Mouse (Mus musculus) MEL (cell line): ENCODE results near the gene Galns. TPM values are rescaled to one million over a fixed set of nuclear protein-coding genes. Genes with fewer than 3 reads are reported as not detected.

Experiments
- DNase-seq: peaks from one replicate; pipeline ENCODE4 v3.0.0; 2011; ENCODE audit warnings: low read depth, low spot score
- H3K27ac ChIP-seq: 2 replicates; pipeline ENCODE4 v1.5.1; 2012; ENCODE audit warnings: low read depth, mild to moderate bottlenecking, control low read depth, low read length, moderate library complexity; ENCODE audit not compliant: control insufficient read depth
- H3K27me3 ChIP-seq, 2 experiments: fragments of 150-350 bp in 1 of 2; sonication (generic) in 1 of 2; 2 replicates each; pipeline ENCODE4 v1.6.1; 2012; ENCODE audit warnings: low read length in 2 of 2, mild to moderate bottlenecking in 2 of 2, improper control_type of control experiment in 1 of 2, moderate library complexity in 1 of 2; ENCODE audit not compliant: insufficient read depth in 2 of 2, control insufficient read depth in 1 of 2
- H3K36me3 ChIP-seq, 2 experiments: 2 replicates each; pipeline ENCODE4 v1.6.1; 2012 to 2014; ENCODE audit warnings: low read length in 2 of 2, improper control_type of control experiment in 1 of 2, inconsistent platforms in 1 of 2, mild to moderate bottlenecking in 1 of 2; ENCODE audit not compliant: insufficient read depth in 2 of 2, control insufficient read depth in 1 of 2
- H3K4me1 ChIP-seq, 2 experiments: fragments of 150-350 bp in 1 of 2; sonication (generic) in 1 of 2; 2 replicates each; pipeline ENCODE4 v1.6.1; 2012; ENCODE audit warnings: low read length in 2 of 2, improper control_type of control experiment in 1 of 2, mild to moderate bottlenecking in 1 of 2; ENCODE audit not compliant: insufficient read depth in 2 of 2, control insufficient read depth in 1 of 2
- H3K4me3 ChIP-seq, 2 experiments: fragments of 150-350 bp in 1 of 2; sonication (generic) in 1 of 2; 2 replicates each; pipeline ENCODE4 v1.5.1; 2012; ENCODE audit warnings: low read depth in 2 of 2, low read length in 2 of 2, mild to moderate bottlenecking in 2 of 2, moderate library complexity in 2 of 2, control low read depth in 1 of 2, improper control_type of control experiment in 1 of 2; ENCODE audit not compliant: control insufficient read depth in 1 of 2, insufficient read depth in 1 of 2
- H3K79me2 ChIP-seq: 2 replicates; pipeline ENCODE4 v1.6.1; 2012; ENCODE audit warnings: mild to moderate bottlenecking, low read length, moderate library complexity; ENCODE audit not compliant: control insufficient read depth, poor library complexity, insufficient read depth
- H3K9ac ChIP-seq: 2 replicates; pipeline ENCODE4 v1.6.1; 2012; ENCODE audit warnings: low read depth, mild to moderate bottlenecking, control low read depth, low read length, moderate library complexity; ENCODE audit not compliant: control insufficient read depth, poor library complexity, severe bottlenecking
- H3K9me3 ChIP-seq: fragments of 150-350 bp; sonication (generic); replicated peaks from 2 replicates; pipeline ENCODE4 v1.6.1; 2012; ENCODE audit warnings: mild to moderate bottlenecking, low read length, improper control_type of control experiment, moderate library complexity; ENCODE audit not compliant: insufficient read depth
- CHD2 ChIP-seq: IDR thresholded peaks from 2 replicates; pipeline ENCODE4 v1.6.1; 2011; ENCODE audit warnings: low read length, improper control_type of control experiment
- ELF1 ChIP-seq: IDR thresholded peaks from 2 replicates; pipeline ENCODE4 v1.6.1; 2014; ENCODE audit warnings: low read depth, mild to moderate bottlenecking, inconsistent platforms, low read length, improper control_type of control experiment, moderate library complexity
- EP300 ChIP-seq, 2 experiments: IDR thresholded peaks; 2 replicates each; pipeline ENCODE4 v1.6.1; 2011; ENCODE audit warnings: improper control_type of control experiment in 2 of 2, low read length in 2 of 2, low read depth in 1 of 2, mild to moderate bottlenecking in 1 of 2
- GABPA ChIP-seq: IDR thresholded peaks from 2 replicates; pipeline ENCODE4 v1.6.1; 2012; ENCODE audit warnings: low read depth, mild to moderate bottlenecking, inconsistent platforms, low read length, improper control_type of control experiment, moderate library complexity
- GATA1 ChIP-seq: IDR thresholded peaks from 2 replicates; pipeline ENCODE4 v1.6.1; 2011; ENCODE audit warnings: low read depth, low read length, improper control_type of control experiment
- HCFC1 ChIP-seq: IDR thresholded peaks from 2 replicates; pipeline ENCODE4 v1.6.1; 2012; ENCODE audit warnings: low read depth, mild to moderate bottlenecking, inconsistent platforms, low read length, improper control_type of control experiment, moderate library complexity
- MAX ChIP-seq: IDR thresholded peaks from 2 replicates; pipeline ENCODE4 v1.6.1; 2011; ENCODE audit warnings: low read length, improper control_type of control experiment
- MEF2A ChIP-seq: IDR thresholded peaks from 2 replicates; pipeline ENCODE4 v1.6.1; 2014; ENCODE audit warnings: low read depth, mild to moderate bottlenecking, inconsistent platforms, low read length, improper control_type of control experiment; ENCODE audit not compliant: poor library complexity, insufficient replicate concordance, severe bottlenecking; ENCODE audit errors: extremely low read depth
- MYB ChIP-seq: IDR thresholded peaks from 2 replicates; pipeline ENCODE4 v1.6.1; 2011; ENCODE audit warnings: mild to moderate bottlenecking, low read depth, low read length, improper control_type of control experiment
- MYC ChIP-seq: IDR thresholded peaks from 2 replicates; pipeline ENCODE4 v1.6.1; 2011; ENCODE audit warnings: low read depth, mild to moderate bottlenecking, low read length, improper control_type of control experiment, moderate library complexity
- NRF1 ChIP-seq: IDR thresholded peaks from 2 replicates; pipeline ENCODE4 v1.6.1; 2014; ENCODE audit warnings: low read depth, mild to moderate bottlenecking, inconsistent platforms, low read length, improper control_type of control experiment, moderate library complexity; ENCODE audit not compliant: poor library complexity, insufficient read depth, severe bottlenecking
- POLR2A ChIP-seq, 2 experiments: IDR thresholded peaks; 2 replicates each; pipeline ENCODE4 v1.6.1; 2011 to 2012; ENCODE audit warnings: low read length in 2 of 2, mild to moderate bottlenecking in 2 of 2, control low read depth in 1 of 2, improper control_type of control experiment in 1 of 2, low read depth in 1 of 2, moderate library complexity in 1 of 2; ENCODE audit not compliant: control insufficient read depth in 1 of 2, insufficient read depth in 1 of 2, poor library complexity in 1 of 2
- SIN3A ChIP-seq: IDR thresholded peaks from 2 replicates; pipeline ENCODE4 v1.6.1; 2012; ENCODE audit warnings: low read length, improper control_type of control experiment, inconsistent platforms
- TCF12 ChIP-seq: IDR thresholded peaks from 2 replicates; pipeline ENCODE4 v1.6.1; 2014; ENCODE audit warnings: low read depth, mild to moderate bottlenecking, inconsistent platforms, low read length, improper control_type of control experiment, moderate library complexity
- UBTF ChIP-seq: IDR thresholded peaks from 2 replicates; pipeline ENCODE4 v1.6.1; 2012; ENCODE audit warnings: low read depth, mild to moderate bottlenecking, inconsistent platforms, low read length, improper control_type of control experiment, moderate library complexity, borderline replicate concordance; ENCODE audit not compliant: insufficient read depth
- ZC3H11A ChIP-seq: IDR thresholded peaks from 2 replicates; pipeline ENCODE4 v1.6.1; 2012; ENCODE audit warnings: low read depth, mild to moderate bottlenecking, inconsistent platforms, low read length, improper control_type of control experiment
- ZMIZ1 ChIP-seq: IDR thresholded peaks from 2 replicates; pipeline ENCODE4 v1.6.1; 2012; ENCODE audit warnings: low read depth, mild to moderate bottlenecking, inconsistent platforms, low read length, improper control_type of control experiment, moderate library complexity
- ZNF384 ChIP-seq: IDR thresholded peaks from 2 replicates; pipeline ENCODE4 v1.6.1; 2012; ENCODE audit warnings: low read depth, mild to moderate bottlenecking, inconsistent platforms, low read length, improper control_type of control experiment
- polyA plus RNA-seq, 2 experiments: library from polyadenylated mRNA; stranded (reverse) in 1 of 2; unstranded in 1 of 2; fragments of >175 nt in 1 of 2; fragments of >200 nt in 1 of 2; gene quantifications; 2 replicates each; pipeline versions ENCODE4 v1.2.1 to v1.2.4; 2012; ENCODE audit warnings: low replicate concordance in 2 of 2, low read depth in 1 of 2; ENCODE audit not compliant: insufficient read length in 2 of 2, insufficient read depth in 1 of 2, missing spikeins in 1 of 2
- total RNA-seq: library from RNA; depleted of rRNA; stranded (reverse); fragments of 300-350 nt; gene quantifications from 2 replicates; pipeline ENCODE4 v1.2.3, GENCODE M21; 2012

The Galns gene
- total and polyA plus RNA-seq, 3 experiments = 1.7 to 3.0 TPM; not detected in 1

GRCm38 (mm10) chr8:122584981-122585380, 26.3 kb downstream of the Galns start:
- no peak overlapping the region for H3K27ac ChIP-seq
- no peaks in the 10 kb centered on the region for H3K27me3 ChIP-seq
- DNase-seq = no peak
- no peaks in the 10 kb centered on the region for H3K4me1 ChIP-seq
- no peaks in the 10 kb centered on the region for H3K79me2 ChIP-seq
- H3K9me3 ChIP-seq = no peaks in the 10 kb centered on the region
- TF ChIP-seq EP300 (IDR thresholded peaks at IDR 0.05; ENCODE audit: low read depth in 1 of 2, low read length in 2 of 2) = no peak
- no peak for TF ChIP-seq MAX
- no peaks in the 10 kb centered on the region for H3K36me3 ChIP-seq
- no peak overlapping the region for H3K4me3 ChIP-seq
- no peak overlapping the region for H3K9ac ChIP-seq

GRCm38 (mm10) chr8:122580926-122581325, 30.3 kb downstream of the Galns start:
- Histone ChIP-seq H3K9ac (no peak overlapping the region), H3K4me1 (no peaks in the 10 kb centered on the region), H3K36me3 (no peaks in the 10 kb centered on the region), H3K79me2 (peaks cover 7% of the 10 kb centered on the region), H3K27ac (no peak overlapping the region), H3K27me3 (no peaks in the 10 kb centered on the region), H3K9me3 (no peaks in the 10 kb centered on the region), H3K4me3 (no peak overlapping the region)
- TF ChIP-seq GATA1 = no peak
- TF ChIP-seq CHD2 = no peak
- TF ChIP-seq ELF1 = no peak
- TF ChIP-seq MYC = no peak
- DNase-seq = no peak

GRCm38 (mm10) chr8:122579196-122579595, 32.1 kb downstream of the Galns start:
- Histone ChIP-seq H3K9ac (no peak overlapping the region), H3K27ac (no peak overlapping the region)
- TF ChIP-seq MEF2A (no peak), TCF12 (no peak), ELF1 (no peak), MYB (no peak), ZMIZ1 (no peak), ZC3H11A (no peak), POLR2A (IDR thresholded peaks at IDR 0.05; ENCODE audit: control insufficient read depth in 1 of 2, insufficient read depth in 1 of 2, low read depth in 1 of 2, low read length in 2 of 2, poor library complexity in 1 of 2) (no peak), HCFC1 (no peak), GABPA (no peak), ZNF384 (no peak), SIN3A (no peak), UBTF (no peak), CHD2 (no peak), NRF1 (no peak)
- TF ChIP-seq, all 39 proteins: peak for 0
- Histone ChIP-seq H3K4me3 (no peak overlapping the region), H3K79me2 (peaks cover 13% of the 10 kb centered on the region), H3K9me3 (no peaks in the 10 kb centered on the region), H3K4me1 (peaks cover 4 to 10% of the 10 kb centered on the region in 2 experiments; a peak in 3 of 4 replicates), H3K36me3 (peaks cover 0 to 5% of the 10 kb centered on the region in 2 experiments; a peak in 2 of 4 replicates), H3K27me3 (no peaks in the 10 kb centered on the region)
- no peak for DNase-seq
